Mouse (Mus musculus) kidney, postnatal 0 days (tissue): ENCODE data around the gene Elmo2. TPM values are rescaled to one million over a fixed set of nuclear protein-coding genes. Genes with fewer than 3 reads are reported as not detected.

Experiments used
- ATAC-seq: fragments of 200-750 bp; cut with Nextera tagmentation; replicated peaks from 2 replicates; pipeline ENCODE4 v1.8.0; 2017; ENCODE audit warnings: low read depth, moderate number of reproducible peaks, moderate TSS enrichment, moderate library complexity; ENCODE audit not compliant: low FRiP score
- DNase-seq: peaks from one replicate; pipeline ENCODE4 v3.0.0-alpha.2; 2016; ENCODE audit warnings: low spot score
- H3K27ac ChIP-seq: fragments of 300-500 bp; sonication (generic); 2 replicates; pipeline ENCODE4 v1.5.1; 2014; ENCODE audit warnings: mild to moderate bottlenecking
- H3K27me3 ChIP-seq: fragments of 300-500 bp; sonication (generic); 2 replicates; pipeline ENCODE4 v1.6.1; 2014; ENCODE audit warnings: low read length, mixed read lengths; ENCODE audit not compliant: insufficient read depth
- H3K36me3 ChIP-seq: fragments of 300-500 bp; sonication (generic); 2 replicates; pipeline ENCODE4 v1.6.1; 2014; ENCODE audit warnings: low read length, mixed read lengths; ENCODE audit not compliant: insufficient read depth
- H3K4me1 ChIP-seq: fragments of 300-500 bp; sonication (generic); replicated peaks from 2 replicates; pipeline ENCODE4 v1.6.1; 2014; ENCODE audit warnings: antibody characterized with exemption, low read length, mixed read lengths; ENCODE audit not compliant: insufficient read depth
- H3K4me2 ChIP-seq: fragments of 300-500 bp; sonication (generic); 2 replicates; pipeline ENCODE4 v1.6.1; 2014; ENCODE audit warnings: mild to moderate bottlenecking, low read length, moderate library complexity, mixed read lengths
- H3K4me3 ChIP-seq: fragments of 300-500 bp; sonication (generic); replicated peaks from 2 replicates; pipeline ENCODE4 v1.5.1; 2014; ENCODE audit warnings: low read depth, low read length
- H3K9ac ChIP-seq: fragments of 300-500 bp; sonication (generic); 2 replicates; pipeline ENCODE4 v1.6.1; 2014; ENCODE audit warnings: low read depth, low read length
- H3K9me3 ChIP-seq: fragments of 300-500 bp; sonication (generic); replicated peaks from 2 replicates; pipeline ENCODE4 v1.6.1; 2016; ENCODE audit warnings: low read length, inconsistent platforms, mixed read lengths
- CTCF ChIP-seq: IDR thresholded peaks from 2 replicates; pipeline ENCODE4 v1.5.1; 2016; ENCODE audit warnings: antibody characterized with exemption, low read depth, mild to moderate bottlenecking, moderate library complexity
- WGBS: fragments of 180-500 bp; shearing (Covaris S2); extraction: QIAGEN DNeasy Blood & Tissue Kit; methylation state at CpG from one replicate; pipeline ENCODE4 v1.1.7; 2014; 5-methylcytosine and 5-hydroxymethylcytosine counted together
- polyA plus RNA-seq: library from polyadenylated mRNA; unstranded; fragments of >200 nt; fragmentation: Nextera tagmentation; extraction: Ambion mirVana; gene quantifications from 2 replicates; pipeline ENCODE4 v1.2.1, GENCODE M21; 2015

Elmo2 gene
- polyA plus RNA-seq, 1 experiment from 2014 or later = 51.5 TPM

DNA sequence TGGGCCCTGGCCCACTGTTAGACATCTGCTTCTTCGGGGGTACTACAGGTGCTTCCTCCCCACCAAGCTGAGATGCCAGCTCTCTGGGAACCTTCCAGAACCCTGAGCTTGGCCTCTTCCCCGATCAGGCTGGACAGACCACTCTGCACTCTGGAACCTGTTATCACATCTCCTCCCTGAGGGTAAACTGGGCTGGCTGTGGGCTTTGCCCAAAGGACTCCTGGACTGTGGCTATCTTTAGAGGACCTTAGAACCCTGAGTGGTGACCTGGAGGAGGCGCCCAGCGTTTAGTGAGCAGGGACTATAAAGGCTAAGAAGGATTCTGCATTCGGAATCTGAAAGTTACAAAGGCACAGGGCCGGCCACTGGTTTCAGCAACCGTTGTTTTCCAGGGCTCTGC lies 41.9 kb downstream of the Elmo2 start:
- WGBS = 81% methylated on average over 7 of the region's 7 CpGs
- Histone ChIP-seq H3K27me3 (no peaks in the 10 kb centered on the region), H3K4me2 (no peak overlapping the region), H3K9ac (no peak overlapping the region), H3K27ac (no peak overlapping the region), H3K9me3 (no peaks in the 10 kb centered on the region), H3K4me1 (peaks cover 11% of the 10 kb centered on the region), H3K4me3 (no peak overlapping the region), H3K36me3 (peaks cover 16% of the 10 kb centered on the region; the same call in 1 of the 2 replicates)
- TF ChIP-seq CTCF = no peak
- ATAC-seq (no peak), DNase-seq (no peak)

DNA sequence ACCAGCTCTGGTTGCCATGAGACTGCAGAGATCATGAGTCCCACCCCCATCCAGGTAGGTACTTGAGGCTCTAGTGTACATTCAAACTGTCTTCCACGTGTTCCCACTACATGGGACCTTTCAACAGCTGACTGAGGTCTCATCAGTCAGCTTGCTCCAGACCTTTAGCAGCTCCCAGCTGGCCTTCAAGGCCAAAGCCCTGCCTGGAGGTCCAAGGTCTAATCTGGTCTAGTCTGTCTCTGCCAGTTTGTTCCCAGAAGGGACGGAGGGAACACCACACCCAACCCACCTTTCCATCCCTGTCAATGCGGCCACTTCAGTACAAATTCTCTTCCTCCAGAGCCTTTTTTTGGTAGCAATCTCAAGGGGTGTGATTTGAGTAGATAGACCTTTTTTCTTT lies 42.6 kb downstream of the Elmo2 start:
- H3K4me3 ChIP-seq = no peak overlapping the region
- ATAC-seq (no peak), DNase-seq (no peak)
- WGBS = 89% methylated on average over 3 of the region's 3 CpGs
- H3K27me3 ChIP-seq = no peaks in the 10 kb centered on the region
- H3K9ac ChIP-seq = no peak overlapping the region
- peaks cover 11% of the 10 kb centered on the region for H3K4me1 ChIP-seq
- H3K9me3 ChIP-seq = no peaks in the 10 kb centered on the region
- no peak overlapping the region for H3K4me2 ChIP-seq
- H3K36me3 ChIP-seq = peaks cover 14% of the 10 kb centered on the region; the same call in 1 of the 2 replicates
- H3K27ac ChIP-seq = no peak overlapping the region
- TF ChIP-seq CTCF = no peak

- peaks cover 3% of the 10 kb centered on the region for H3K4me1 ChIP-seq
- no peak overlapping the region for H3K4me3 ChIP-seq
- DNase-seq (no peak), ATAC-seq (no peak)
- TF ChIP-seq CTCF = no peak
- H3K27me3 ChIP-seq = no peaks in the 10 kb centered on the region
- no peak overlapping the region for H3K27ac ChIP-seq
- H3K9me3 ChIP-seq = no peaks in the 10 kb centered on the region
- H3K4me2 ChIP-seq = no peak overlapping the region
- H3K36me3 ChIP-seq = peaks cover 16% of the 10 kb centered on the region
- WGBS = 49% methylated on average over 6 of the region's 6 CpGs
- no peak overlapping the region for H3K9ac ChIP-seq
These were observed 44.4 kb downstream of the Elmo2 start for GRCm38 (mm10) chr2:165281779-165282311.

DNA sequence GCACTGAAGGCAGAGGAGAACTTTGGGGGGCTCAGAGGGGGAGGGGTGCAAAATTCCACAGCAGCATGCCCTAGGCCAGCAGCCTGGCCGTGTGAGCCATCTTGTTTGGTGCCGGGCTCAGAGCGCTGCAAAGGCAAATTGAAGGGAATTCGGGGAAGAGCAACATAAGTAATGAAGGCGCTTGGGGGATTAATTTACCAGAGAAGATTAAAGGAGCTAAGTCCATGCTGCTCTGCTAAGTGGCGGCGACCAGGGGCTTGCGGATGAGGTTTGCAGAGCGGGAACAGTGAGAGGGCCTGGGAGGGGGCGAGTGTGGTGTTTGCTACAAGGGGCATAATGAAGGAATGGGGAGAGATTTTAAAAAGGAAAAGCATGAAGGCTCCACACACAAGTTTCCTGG lies 46.9 kb downstream of the Elmo2 start:
- H3K4me3 ChIP-seq = no peak overlapping the region
- no peaks in the 10 kb centered on the region for H3K27me3 ChIP-seq
- H3K4me2 ChIP-seq = no peak overlapping the region
- ATAC-seq (no peak), DNase-seq (no peak)
- 71% methylated on average over 10 of the region's 10 CpGs for WGBS
- no peaks in the 10 kb centered on the region for H3K9me3 ChIP-seq
- no peak overlapping the region for H3K9ac ChIP-seq
- TF ChIP-seq CTCF = no peak
- H3K27ac ChIP-seq = no peak overlapping the region
- peaks cover 18% of the 10 kb centered on the region for H3K36me3 ChIP-seq
- H3K4me1 ChIP-seq = no peaks in the 10 kb centered on the region

GRCm38 (mm10) chr2:165277188-165277740 lies 49.0 kb downstream of the Elmo2 start:
- WGBS = 84% methylated on average over 5 of the region's 5 CpGs
- Histone ChIP-seq H3K27ac (no peak overlapping the region), H3K4me1 (no peaks in the 10 kb centered on the region), H3K4me2 (no peak overlapping the region), H3K9ac (no peak overlapping the region), H3K9me3 (no peaks in the 10 kb centered on the region), H3K27me3 (no peaks in the 10 kb centered on the region), H3K36me3 (peaks cover 13% of the 10 kb centered on the region), H3K4me3 (no peak overlapping the region)
- no peak for TF ChIP-seq CTCF
- no peak for DNase-seq
- ATAC-seq = no peak

- peak; percentile 80 for DNase-seq
- TF ChIP-seq CTCF = peak; percentile 90
- Histone ChIP-seq H3K9me3 (no peaks in the 10 kb centered on the region), H3K36me3 (peaks cover 10% of the 10 kb centered on the region; the same call in 1 of the 2 replicates), H3K4me1 (no peaks in the 10 kb centered on the region), H3K9ac (no peak overlapping the region), H3K27me3 (no peaks in the 10 kb centered on the region), H3K4me2 (no peak overlapping the region), H3K27ac (no peak overlapping the region), H3K4me3 (no peak overlapping the region)
- 15% methylated on average over 8 of the region's 8 CpGs for WGBS
- peak; percentile 65 for ATAC-seq
These were observed 50.5 kb downstream of the Elmo2 start for GRCm38 (mm10) chr2:165275824-165276223.

GRCm38 (mm10) chr2:165275124-165275640 lies 51.1 kb downstream of the Elmo2 start:
- Histone ChIP-seq H3K27me3 (no peaks in the 10 kb centered on the region), H3K4me1 (no peaks in the 10 kb centered on the region), H3K9me3 (no peaks in the 10 kb centered on the region), H3K36me3 (peaks cover 7% of the 10 kb centered on the region; the same call in 1 of the 2 replicates), H3K4me3 (no peak overlapping the region), H3K27ac (no peak overlapping the region), H3K9ac (no peak overlapping the region), H3K4me2 (no peak overlapping the region)
- no peak for TF ChIP-seq CTCF
- 20% methylated on average over 8 of the region's 8 CpGs for WGBS
- peak; percentile 29 for DNase-seq
- peak; percentile 57; the same call in 1 of the 2 replicates for ATAC-seq
